Mouse (Mus musculus) liver, postnatal 0 days (tissue): ENCODE measurements around the gene Mcat. TPM values are rescaled to one million over a fixed set of nuclear protein-coding genes. Genes with fewer than 3 reads are reported as not detected.

ENCODE experiments used
- ATAC-seq: fragments of 200-750 bp; cut with Nextera tagmentation; 2 replicates; pipeline ENCODE4 v1.8.0; 2017; ENCODE audit warnings: mild to moderate bottlenecking, moderate library complexity
- DNase-seq: peaks from one replicate; pipeline ENCODE4 v3.0.0-alpha.2; 2016
- H3K27ac ChIP-seq: fragments of 300-500 bp; sonication (generic); 2 replicates; pipeline ENCODE4 v1.5.1; 2014; ENCODE audit warnings: antibody characterized with exemption, moderate library complexity, mild to moderate bottlenecking, low read depth
- H3K27me3 ChIP-seq: fragments of 300-500 bp; sonication (generic); 2 replicates; pipeline ENCODE4 v1.6.1; 2014; ENCODE audit warnings: low read length, control low read depth, mixed read lengths; ENCODE audit not compliant: insufficient read depth
- H3K36me3 ChIP-seq: fragments of 300-500 bp; sonication (generic); replicated peaks from 2 replicates; pipeline ENCODE4 v1.6.1; 2014; ENCODE audit warnings: mild to moderate bottlenecking, control low read depth, low read length, moderate library complexity, mixed read lengths; ENCODE audit not compliant: insufficient read depth
- H3K4me1 ChIP-seq: fragments of 300-500 bp; sonication (generic); 2 replicates; pipeline ENCODE4 v1.6.1; 2014; ENCODE audit warnings: antibody characterized with exemption, mild to moderate bottlenecking, control low read depth; ENCODE audit not compliant: insufficient read depth
- H3K4me2 ChIP-seq: fragments of 300-500 bp; sonication (generic); 2 replicates; pipeline ENCODE4 v1.6.1; 2014; ENCODE audit warnings: low read depth, mild to moderate bottlenecking, low read length, moderate library complexity, mixed read lengths
- H3K4me3 ChIP-seq: fragments of 300-500 bp; sonication (generic); 2 replicates; pipeline ENCODE4 v1.5.1; 2014; ENCODE audit warnings: low read depth, low read length
- H3K9ac ChIP-seq: fragments of 300-500 bp; sonication (generic); replicated peaks from 2 replicates; pipeline ENCODE4 v1.6.1; 2014; ENCODE audit warnings: mild to moderate bottlenecking, moderate library complexity
- H3K9me3 ChIP-seq: fragments of 300-500 bp; sonication (generic); 2 replicates; pipeline ENCODE4 v1.6.1; 2016; ENCODE audit warnings: mild to moderate bottlenecking, control low read depth, low read length, mixed read lengths
- CTCF ChIP-seq: sonication (generic); IDR thresholded peaks from 2 replicates; pipeline ENCODE4 v1.5.1; 2016; ENCODE audit warnings: antibody characterized with exemption, low read depth
- EP300 ChIP-seq: IDR thresholded peaks from 2 replicates; pipeline ENCODE4 v1.6.1; 2016; ENCODE audit warnings: antibody characterized with exemption, low read depth, mild to moderate bottlenecking
- WGBS: fragments of 180-500 bp; shearing (Covaris S2); extraction: QIAGEN DNeasy Blood & Tissue Kit; methylation state at CpG from one replicate; pipeline ENCODE4 v1.1.7; 2014; ENCODE audit not compliant: insufficient replicate concordance; 5-methylcytosine and 5-hydroxymethylcytosine counted together
- microRNA-seq: library from miRNA; unstranded; fragments of <30 nt; microRNA quantifications from one replicate; pipeline ENCODE4, GENCODE M21; 2016
- polyA plus RNA-seq: library from polyadenylated mRNA; unstranded; fragments of >200 nt; fragmentation: Nextera tagmentation; extraction: Ambion mirVana; gene quantifications from 2 replicates; pipeline ENCODE4 v1.2.1, GENCODE M21; 2015

Gene Mcat
- polyA plus RNA-seq, 1 experiment from 2014 or later, result 20.0 TPM

DNA sequence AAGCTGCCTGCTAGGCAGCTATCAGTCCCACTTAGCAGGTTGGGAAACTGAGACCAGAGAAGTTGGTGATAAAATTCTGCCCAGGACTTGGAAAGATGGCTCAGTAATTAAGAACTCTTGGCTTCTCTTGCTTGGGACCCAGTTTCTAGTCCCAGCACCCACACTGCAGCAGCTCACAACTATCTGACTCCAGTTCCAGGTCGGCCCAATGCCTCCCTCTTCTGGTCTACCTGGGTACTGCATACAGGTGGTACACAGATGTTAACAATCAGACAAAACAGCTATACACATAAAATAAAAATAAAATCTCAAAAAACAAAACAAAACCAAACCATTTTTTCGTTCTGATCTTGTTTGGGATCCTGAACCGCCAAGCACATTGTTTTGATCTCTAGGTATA lies 63.2 kb downstream of the Mcat start:
- ATAC-seq, result no peak
- Histone ChIP-seq H3K4me2 (no peak overlapping the region), H3K9me3 (no peaks in the 10 kb centered on the region), H3K4me3 (no peak overlapping the region), H3K36me3 (no peaks in the 10 kb centered on the region), H3K9ac (no peak overlapping the region), H3K27ac (no peak overlapping the region), H3K4me1 (no peaks in the 10 kb centered on the region), H3K27me3 (no peaks in the 10 kb centered on the region)
- DNase-seq, result peak; percentile 69
- WGBS, result 43% methylated on average over 3 of the region's 3 CpGs
- peak; percentile 83 for TF ChIP-seq CTCF
- TF ChIP-seq EP300, result no peak

DNA sequence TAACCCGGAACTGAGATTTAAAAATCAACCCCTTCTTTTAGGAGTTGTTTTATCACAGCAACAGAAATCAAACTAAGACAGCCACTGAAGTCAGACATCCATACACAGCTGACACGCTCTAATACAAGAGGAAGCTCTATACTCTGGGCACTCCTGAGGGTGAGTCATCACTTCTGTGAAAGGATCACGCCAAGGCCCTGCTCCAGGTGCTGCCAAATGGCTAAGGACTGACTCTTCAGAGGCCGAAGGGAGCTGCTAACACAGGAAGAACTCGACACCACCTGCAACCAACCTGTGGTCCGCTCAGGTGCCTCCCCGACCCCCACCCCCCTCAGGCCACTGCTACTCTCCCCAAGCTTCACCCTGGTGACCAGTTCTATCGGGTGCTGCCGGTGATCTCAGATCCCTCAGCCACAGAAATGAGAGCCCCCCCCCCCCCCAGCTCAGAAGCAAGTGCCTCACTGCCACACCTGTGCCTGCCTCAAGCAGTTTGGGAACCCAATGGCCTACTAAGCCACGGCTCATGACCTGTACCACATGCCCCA lies 64.3 kb downstream of the Mcat start:
- 86% methylated on average over 10 of the region's 10 CpGs for WGBS
- Histone ChIP-seq H3K9ac (no peak overlapping the region), H3K36me3 (no peaks in the 10 kb centered on the region), H3K4me2 (no peak overlapping the region), H3K9me3 (no peaks in the 10 kb centered on the region), H3K4me3 (no peak overlapping the region), H3K4me1 (0 out of 2 replicates have a peak, but pooled peaks cover 1% of the 10 kb centered on the region), H3K27me3 (no peaks in the 10 kb centered on the region), H3K27ac (no peak overlapping the region)
- DNase-seq (no peak), ATAC-seq (no peak)
- TF ChIP-seq EP300, result no peak
- TF ChIP-seq CTCF, result no peak

DNA sequence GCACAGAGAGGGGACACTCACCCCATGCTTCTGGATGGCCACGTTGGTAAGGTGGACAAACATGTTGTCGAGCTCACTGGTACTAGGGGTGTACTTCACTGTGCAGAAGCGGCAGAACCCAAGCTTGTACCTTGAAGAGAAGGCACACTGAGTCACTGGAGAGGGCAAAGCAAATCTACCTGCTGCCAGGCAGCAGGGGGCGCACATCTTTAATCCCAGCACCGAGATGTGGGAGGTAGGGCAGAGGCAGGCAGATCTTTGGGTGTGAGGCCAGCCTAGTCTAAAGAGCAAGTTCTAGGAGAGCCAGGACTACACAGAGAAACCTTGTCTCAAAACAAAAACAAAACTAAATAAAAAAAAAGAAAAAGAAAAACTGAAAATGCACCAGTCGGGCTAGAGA lies 66.3 kb downstream of the Mcat start:
- no peaks in the 10 kb centered on the region for H3K9me3 ChIP-seq
- H3K4me3 ChIP-seq, result no peak overlapping the region
- ATAC-seq, result no peak
- no peaks in the 10 kb centered on the region for H3K36me3 ChIP-seq
- no peak for DNase-seq
- no peak overlapping the region for H3K4me2 ChIP-seq
- WGBS, result 85% methylated on average over 6 of the region's 6 CpGs
- no peak overlapping the region for H3K27ac ChIP-seq
- no peaks in the 10 kb centered on the region for H3K27me3 ChIP-seq
- no peak overlapping the region for H3K9ac ChIP-seq
- 0 out of 2 replicates have a peak, but pooled peaks cover 5% of the 10 kb centered on the region for H3K4me1 ChIP-seq
- TF ChIP-seq CTCF (peak; percentile 48), EP300 (no peak)

Small RNAs within 50 kb of the gene (microRNA-seq; reads per million reads assigned to microRNA genes)
- gene Gm24575, result not detected

Other genes with a start within 250 kb of the Mcat start
- 9.6 and 9.9 TPM in 2 replicates for gene Arfgap3, start 213.5 kb downstream of the Mcat start, polyA plus RNA-seq
- 20.6 and 24.3 TPM in 2 replicates for gene Pacsin2, start 99.2 kb downstream of the Mcat start, polyA plus RNA-seq
- gene Ttll1, start 52.9 kb downstream of the Mcat start, polyA plus RNA-seq, result 2.7 and 3.2 TPM in 2 replicates
- gene Bik, start 36.9 kb downstream of the Mcat start, polyA plus RNA-seq, result 6.2 and 6.4 TPM in 2 replicates
- gene Tspo, start 195 bp downstream of the Mcat start, polyA plus RNA-seq, result 168 and 183 TPM in 2 replicates
- gene Ttll12, start 31.4 kb upstream of the Mcat start, polyA plus RNA-seq, result 10.9 and 12.9 TPM in 2 replicates
- 0.25 and 0.41 TPM in 2 replicates for gene Scube1, start 161.2 kb upstream of the Mcat start, polyA plus RNA-seq
- gene Mpped1, start 215.7 kb upstream of the Mcat start, polyA plus RNA-seq, result not detected in 2 replicates